Mouse (Mus musculus): ENCODE measurements around the gene AC131692.1.

The AC131692.1 gene

GRCm38 (mm10) chr19:6094119-6094518 is at the start of gene AC131692.1:
AC131692.1 (plus strand) TSS chr19:6094419.
- DNase-seq (ENCODE audit: low read depth, low spot score): no peak

DNA sequence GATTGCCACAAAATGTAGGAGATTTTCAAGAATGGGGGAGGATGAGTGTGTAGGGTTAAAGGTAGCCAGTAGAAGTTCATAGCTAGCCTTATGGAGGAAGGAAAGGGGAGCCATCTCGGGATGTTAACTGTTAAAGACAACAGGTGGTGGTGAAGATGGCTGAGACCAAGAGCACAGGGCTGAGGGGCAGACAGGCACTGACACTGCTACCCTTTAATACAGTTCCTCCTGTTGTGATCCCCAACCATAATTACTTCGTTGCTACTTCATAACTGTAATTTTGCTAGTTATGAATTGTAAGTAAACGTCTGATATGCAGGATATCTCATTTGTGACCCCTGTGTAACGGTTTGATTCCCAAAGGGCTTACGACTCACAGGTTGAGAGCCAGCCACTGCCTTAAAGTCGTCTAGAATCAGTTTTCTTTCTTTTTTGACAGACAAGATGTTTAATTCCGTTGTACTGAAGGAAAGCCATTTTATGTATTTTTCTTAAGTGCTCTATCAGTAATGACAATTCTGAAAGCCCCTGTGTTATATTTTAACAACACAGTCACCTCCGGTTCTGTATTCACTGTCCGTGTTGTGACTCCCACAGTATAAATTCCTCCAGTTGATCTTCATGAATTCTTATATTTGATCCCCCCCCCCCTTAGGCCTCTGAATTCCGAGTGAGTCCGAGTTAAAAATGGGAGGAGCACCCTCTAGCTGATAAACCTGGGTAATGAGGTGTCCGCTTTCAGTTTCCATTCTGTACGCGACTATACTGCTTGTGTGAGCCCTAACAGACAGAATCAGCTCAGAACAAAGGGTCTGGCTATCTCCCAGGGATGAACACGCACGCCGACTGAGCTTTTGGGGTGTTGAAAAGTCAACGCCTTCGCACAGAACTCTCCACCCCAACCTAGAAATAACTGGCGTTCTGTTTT is 48.6 kb upstream of the AC131692.1 start:
- no peak for DNase-seq (ENCODE audit: low read depth, low spot score)

DNA sequence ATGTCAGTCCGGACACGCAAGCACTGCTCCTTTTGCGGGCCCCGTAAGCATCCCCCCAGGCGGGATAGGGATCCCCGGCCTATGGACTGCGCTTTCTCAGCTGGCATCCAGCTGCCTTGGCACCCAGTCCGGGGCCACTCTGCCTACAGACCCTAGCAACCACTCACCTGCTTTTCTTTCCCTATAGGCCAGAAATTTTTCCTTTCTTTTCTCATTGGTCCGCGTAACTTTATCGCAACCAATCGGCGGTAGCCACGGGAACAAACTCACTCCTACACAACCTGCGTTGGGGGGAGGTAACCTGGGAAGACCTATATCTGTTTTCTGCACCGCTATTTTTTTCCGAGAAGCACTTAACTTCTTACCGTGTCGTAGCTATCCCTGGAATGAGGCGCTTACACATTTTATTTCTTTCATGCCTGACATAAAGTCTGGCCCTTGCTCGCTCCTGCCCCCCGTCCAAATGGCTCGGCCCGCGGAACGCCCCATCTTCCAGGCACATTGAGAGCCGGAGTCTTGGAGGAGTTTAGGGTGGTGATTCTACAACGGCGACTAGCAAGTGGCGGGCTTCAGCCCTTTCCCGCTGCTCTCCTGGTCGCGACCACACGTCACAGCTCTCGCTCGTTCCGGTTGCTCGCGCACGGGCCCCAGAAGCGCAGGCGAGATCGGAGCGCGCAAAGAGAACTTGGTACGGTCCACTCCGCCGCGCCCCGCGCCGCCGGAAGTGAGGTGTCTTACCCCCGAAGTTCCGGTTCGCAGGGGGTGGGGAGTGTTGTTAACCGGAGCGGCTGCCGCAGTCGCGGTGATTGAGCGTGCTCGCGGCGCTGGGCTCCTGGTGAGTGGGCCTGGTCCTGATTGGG is 47.7 kb upstream of the AC131692.1 start, which contains the start of gene Syvn1:
Syvn1 (plus strand) TSS at position 283 of the 860 bp plus-strand sequence.
- DNase-seq (ENCODE audit: low read depth, low spot score): peak; percentile 98

DNA sequence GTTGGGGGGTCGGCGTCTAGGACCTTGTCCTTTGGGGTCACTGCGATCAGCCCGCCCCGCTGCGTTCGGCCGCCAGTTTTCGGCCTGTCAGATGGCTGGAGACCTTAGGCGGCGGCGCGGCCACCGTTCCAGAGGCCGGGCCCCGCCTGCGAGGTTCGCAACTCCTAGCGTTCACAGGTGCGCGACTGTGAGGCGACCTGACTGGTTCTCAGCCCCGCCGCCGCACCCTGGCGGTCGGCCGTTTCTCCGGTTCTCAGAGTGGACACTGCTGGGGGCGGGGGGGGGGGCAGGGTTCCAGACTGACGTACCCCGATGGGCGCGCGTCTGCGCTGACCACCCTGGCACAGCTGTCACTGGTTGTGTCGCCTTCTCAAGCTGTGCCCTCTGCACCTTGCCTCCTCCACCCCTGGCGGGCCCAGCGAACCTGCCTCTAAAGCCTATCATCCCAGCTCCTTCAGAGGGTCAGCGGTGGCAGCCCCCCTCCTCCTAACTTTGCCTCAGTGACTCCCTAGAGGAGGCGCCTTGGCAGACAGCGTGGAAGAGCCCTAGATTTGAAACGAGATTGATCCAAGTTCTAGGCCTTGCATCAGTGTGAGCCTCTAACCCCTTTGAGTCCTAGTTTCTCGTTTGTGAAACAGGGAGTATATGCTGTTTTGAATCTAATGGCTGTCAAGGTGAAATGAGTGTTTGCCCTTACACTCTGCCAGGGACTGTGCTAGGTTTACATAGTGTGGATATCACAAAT is 46.9 kb upstream of the AC131692.1 start:
- no peak for DNase-seq (ENCODE audit: low read depth, low spot score)

- no peak for DNase-seq (ENCODE audit: low read depth, low spot score)
Measured at GRCm38 (mm10) chr19:6047899-6048166, 46.4 kb upstream of the AC131692.1 start.

DNA sequence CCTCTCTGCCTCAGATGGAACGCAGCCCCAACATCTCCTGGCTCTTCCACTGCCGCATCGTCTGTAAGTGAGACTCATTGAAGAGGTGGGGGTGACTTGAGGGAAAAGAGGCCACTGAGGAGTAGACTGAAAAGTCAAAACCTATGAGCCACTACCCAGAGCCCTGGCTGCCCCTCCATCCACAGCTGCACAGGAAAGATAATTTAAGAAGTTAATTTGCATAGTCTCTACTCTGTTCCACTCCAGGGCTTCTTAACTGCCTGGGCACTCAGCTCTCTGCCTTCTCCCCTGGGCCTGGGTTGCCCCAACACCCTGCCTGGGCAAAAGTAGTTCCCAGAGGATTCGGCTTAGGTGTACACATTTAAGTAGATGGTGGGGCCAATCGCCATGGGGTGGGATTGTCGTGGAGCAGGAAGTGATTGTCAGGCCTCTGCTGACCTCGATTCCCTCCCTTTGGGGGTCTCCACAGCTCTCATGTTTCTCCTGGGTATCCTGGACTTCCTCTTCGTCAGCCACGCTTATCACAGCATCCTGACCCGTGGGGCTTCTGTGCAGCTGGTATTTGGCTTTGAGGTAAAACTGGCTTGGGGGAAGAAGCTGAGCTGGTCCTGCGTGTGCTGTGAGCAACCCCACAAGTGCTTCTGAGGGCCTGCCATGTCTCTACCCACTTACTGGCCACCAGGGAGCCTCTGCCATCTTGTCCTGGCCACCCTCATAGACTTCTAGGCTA is 45.4 kb upstream of the AC131692.1 start:
- DNase-seq (ENCODE audit: low read depth, low spot score): no peak

DNA sequence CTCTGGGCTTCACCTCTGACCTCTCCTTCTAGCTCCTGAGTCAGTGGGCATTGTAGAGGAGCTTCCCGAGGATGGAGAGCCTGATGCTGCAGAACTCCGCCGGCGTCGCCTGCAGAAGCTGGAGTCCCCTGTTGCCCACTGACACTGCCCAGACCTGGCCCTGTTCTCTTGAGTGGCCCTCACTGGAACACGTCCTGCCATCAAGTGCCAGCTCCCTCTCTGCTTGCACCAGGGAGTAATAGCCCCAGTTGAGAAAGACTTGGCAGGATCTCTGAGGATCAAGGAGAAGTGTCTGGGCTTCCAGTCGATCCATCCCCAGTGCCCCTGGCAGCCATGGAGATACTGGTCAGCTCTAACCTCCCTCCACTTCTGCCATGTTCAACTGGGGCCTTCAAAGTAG is 41.7 kb upstream of the AC131692.1 start:
- DNase-seq (ENCODE audit: low read depth, low spot score): no peak

DNA sequence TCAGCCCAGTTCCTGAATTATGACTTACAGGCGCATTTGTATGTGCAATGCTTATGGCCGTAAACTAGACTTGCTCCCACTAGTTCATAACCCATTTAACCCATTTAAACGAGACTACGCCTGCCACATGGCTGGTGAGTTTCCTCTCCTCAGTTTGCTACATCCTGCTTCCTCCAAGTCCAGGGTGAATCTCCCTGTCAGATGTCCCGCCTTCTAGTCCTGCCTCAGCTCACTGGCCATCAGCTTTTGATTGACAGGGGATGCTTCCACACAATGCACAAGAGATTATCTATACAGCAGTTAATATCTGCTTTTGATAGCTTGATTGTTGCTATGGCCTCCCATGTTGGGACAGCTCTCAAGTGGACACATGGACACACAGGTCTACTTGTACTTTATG is 39.9 kb upstream of the AC131692.1 start:
- DNase-seq (ENCODE audit: low read depth, low spot score): no peak

GRCm38 (mm10) chr19:6056696-6057095 is 37.5 kb upstream of the AC131692.1 start:
- DNase-seq (ENCODE audit: low read depth, low spot score): no peak

GRCm38 (mm10) chr19:6057313-6058096 is 36.7 kb upstream of the AC131692.1 start, which contains the start of the genes Mrpl49 and Fau:
Mrpl49 (minus strand) TSS chr19:6057785.
Fau (plus strand) TSS chr19:6057844.
- peak; percentile 96 for DNase-seq (ENCODE audit: low read depth, low spot score)

GRCm38 (mm10) chr19:6058513-6058912 is 35.7 kb upstream of the AC131692.1 start:
- peak; percentile 20 for DNase-seq (ENCODE audit: low read depth, low spot score)

GRCm38 (mm10) chr19:6058966-6059365 is 35.3 kb upstream of the AC131692.1 start:
- peak; percentile 22 for DNase-seq (ENCODE audit: low read depth, low spot score)

- peak; percentile 96 for DNase-seq (ENCODE audit: low read depth, low spot score)
Measured at GRCm38 (mm10) chr19:6061021-6061533, 33.1 kb upstream of the AC131692.1 start, which contains the start of gene Znhit2. Znhit2 (plus strand) TSS chr19:6061192.

DNA sequence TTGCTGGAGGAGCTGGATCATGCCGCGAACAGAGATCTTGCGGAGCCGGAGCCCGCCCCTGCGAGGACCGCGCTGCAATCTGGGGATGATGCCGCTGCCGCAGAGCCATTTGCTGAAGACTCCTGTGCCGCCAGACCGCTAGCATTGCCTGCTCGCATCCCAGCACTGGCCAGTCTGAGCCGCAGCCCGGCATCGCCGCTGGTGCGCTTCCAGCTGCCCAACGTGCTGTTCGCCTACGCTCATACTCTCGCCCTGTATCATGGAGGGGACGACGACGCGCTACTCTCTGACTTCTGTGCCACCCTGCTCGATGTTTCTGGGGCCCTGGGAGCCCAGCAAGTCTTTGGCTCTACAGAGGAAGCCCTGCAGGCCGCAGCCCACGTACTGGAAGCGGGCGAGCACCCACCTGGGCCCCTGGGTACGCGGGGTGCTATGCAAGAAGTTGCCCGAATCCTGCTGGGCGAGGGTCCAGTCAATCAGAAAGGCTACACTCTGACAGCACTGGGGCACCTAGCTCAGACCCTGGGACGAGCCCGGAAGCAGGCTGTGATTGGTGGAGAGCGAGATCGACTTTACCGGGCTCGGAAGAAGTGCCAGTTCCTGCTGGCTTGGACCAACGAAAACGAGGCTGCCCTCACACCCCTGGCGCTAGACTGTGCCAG is 32.4 kb upstream of the AC131692.1 start:
- peak; percentile 68 for DNase-seq (ENCODE audit: low read depth, low spot score)

- DNase-seq (ENCODE audit: low read depth, low spot score): no peak
Measured at GRCm38 (mm10) chr19:6062418-6062817, 31.8 kb upstream of the AC131692.1 start.

GRCm38 (mm10) chr19:6063081-6063480 is 31.1 kb upstream of the AC131692.1 start:
- no peak for DNase-seq (ENCODE audit: low read depth, low spot score)

DNA sequence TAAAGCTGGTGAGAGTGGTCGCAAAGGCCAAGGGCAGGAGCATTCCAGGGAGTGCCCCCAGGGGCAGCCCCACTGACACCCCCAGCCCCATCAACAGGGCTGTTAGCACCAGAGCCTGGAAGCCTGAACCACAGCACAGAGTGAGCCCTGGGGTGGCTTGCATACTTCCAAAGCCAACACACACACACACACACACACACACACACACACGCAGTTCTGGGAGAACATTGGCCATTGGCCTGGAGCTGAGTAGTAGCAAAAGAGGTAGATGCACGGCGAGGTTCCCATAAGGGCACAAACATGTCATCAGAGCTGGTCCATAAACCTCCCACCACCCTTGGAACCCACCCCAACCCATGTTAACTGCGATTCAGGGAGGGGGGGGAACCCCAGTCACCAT is 27.6 kb upstream of the AC131692.1 start:
- DNase-seq (ENCODE audit: low read depth, low spot score): peak; percentile 19

DNA sequence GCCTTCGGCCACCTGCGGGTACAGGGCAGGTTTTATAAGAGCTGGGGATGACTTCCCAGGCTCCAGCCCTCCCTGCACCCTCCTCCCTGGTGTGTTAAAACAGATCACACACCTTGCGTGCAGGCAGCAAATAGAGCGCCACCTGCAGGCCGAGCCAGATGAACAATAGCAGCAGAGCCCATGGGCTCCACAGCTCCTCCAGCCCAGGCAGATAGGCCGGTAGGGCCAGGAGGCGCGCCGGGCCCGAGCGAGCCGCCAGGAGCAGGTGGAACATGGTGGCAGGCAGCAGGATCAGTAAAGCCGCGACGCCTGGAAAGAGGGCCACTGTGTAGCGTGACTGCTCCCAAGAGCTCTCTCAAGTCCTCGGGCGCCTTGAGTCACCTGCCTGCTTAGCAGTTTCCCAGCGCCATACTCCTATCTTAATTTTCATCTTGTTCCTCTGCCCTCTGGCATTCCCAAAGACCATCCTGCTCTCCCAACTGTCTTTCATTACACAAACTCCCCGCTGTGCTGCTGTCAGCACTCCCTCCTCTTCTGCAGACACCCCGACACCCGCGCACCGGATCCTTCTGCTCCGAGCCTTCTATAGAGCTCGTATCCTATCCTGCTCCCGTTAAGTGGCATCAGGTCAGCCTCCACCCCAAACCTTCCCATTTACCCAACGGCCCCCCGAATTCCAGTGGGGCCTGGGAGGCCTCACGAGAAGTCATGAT is 27.1 kb upstream of the AC131692.1 start:
- DNase-seq (ENCODE audit: low read depth, low spot score): peak; percentile 94

Measured in R1 (cell line).